Mouse (Mus musculus) liver, embryonic 14.5 days (tissue): ENCODE measurements at regions not wholly inside any gene's neighbourhood (a gene's known extent, or its start where the extent isn't known, plus 50 kb on each side); places are given as distances from the start of the nearest gene placed in this dataset.

Source experiments
- CTCF ChIP-seq: IDR thresholded peaks from 2 replicates; pipeline ENCODE4 v1.5.1; 2016; ENCODE audit warnings: antibody characterized with exemption, low read depth, control low read depth
- EP300 ChIP-seq: IDR thresholded peaks from 2 replicates; pipeline ENCODE4 v1.6.1; 2016; ENCODE audit warnings: antibody characterized with exemption, low read depth

DNA sequence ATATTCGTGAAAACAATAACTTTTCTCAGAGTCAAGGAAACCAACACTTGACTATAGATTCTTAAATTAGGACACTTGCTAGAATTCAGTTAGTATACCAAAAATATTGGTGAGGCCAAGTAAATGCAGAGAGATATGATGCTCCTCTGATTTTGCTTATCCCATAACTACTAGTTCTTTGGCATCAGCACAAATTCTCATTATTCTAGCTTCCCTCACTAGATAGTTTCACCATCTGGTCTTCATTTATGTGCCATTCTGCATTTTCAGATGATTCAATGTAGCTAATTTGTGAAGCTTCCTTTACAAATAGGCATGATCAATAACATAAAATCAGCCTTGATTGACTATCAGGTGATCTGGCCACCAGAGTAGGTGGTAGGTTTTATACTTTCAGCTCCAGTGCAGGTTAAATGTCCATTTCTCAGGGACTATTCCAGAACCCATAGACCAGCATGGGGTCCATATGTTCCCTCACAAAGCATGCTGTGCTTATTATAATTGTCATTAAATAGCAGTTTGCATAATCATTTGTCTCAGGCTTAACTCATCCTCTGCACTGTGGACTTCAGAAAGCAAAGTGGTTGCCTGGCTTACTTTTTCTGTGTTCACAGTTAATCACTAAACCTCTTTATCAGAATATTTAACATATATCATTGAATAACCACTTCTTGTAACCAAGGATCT is 722.6 kb downstream of the Pla2g4a start:
- TF ChIP-seq CTCF (no peak), EP300 (no peak)
